Mouse (Mus musculus) erythroblast, adult 5-6 weeks (primary cell): ENCODE results near the gene Matn3. TPM values are rescaled to one million over a fixed set of nuclear protein-coding genes. Genes with fewer than 3 reads are reported as not detected.

Experiments
- ATAC-seq: replicated peaks from 2 replicates; pipeline ENCODE4 v1.8.0; 2016; ENCODE audit warnings: moderate number of reproducible peaks, mild to moderate bottlenecking, moderate TSS enrichment, inconsistent platforms; ENCODE audit not compliant: poor library complexity, low FRiP score, severe bottlenecking
- total RNA-seq, 2 experiments: library from RNA; stranded (forward) in 1 of 2; stranded (reverse) in 1 of 2; fragments of 150-400 nt in 1 of 2; fragments of 200-764, 138-1000 nt in 1 of 2; gene quantifications; 2 replicates each; pipeline versions ENCODE4 v1.2.3 to v1.2.4; 2015 to 2017; ENCODE audit warnings: low replicate concordance in 2 of 2

Gene Matn3
- total RNA-seq, 2 experiments from 2014 or later: not detected

DNA sequence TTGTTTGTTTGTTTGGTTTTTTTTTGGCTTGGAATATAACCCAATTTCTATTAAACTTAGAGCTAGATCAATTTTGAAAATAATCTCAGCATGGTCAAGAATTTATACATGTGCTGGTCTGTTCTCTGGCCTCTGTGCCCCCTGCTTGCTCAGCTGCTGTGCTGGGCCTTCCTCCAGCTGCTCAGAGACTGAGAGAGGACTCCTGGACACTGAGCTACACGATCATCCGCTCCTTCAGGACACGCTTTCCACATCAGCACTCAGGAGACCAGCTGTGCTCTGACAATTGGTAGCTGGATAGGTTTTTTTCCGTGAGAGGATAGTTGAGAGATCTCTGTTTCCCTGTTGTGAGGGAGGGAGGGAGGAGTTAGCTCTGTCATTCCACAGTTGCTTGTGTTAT is 62.6 kb downstream of the Matn3 start:
- no peak for ATAC-seq

GRCm38 (mm10) chr12:9016376-9016775 is 68.6 kb downstream of the Matn3 start:
- no peak for ATAC-seq

GRCm38 (mm10) chr12:9020431-9020830 is 72.7 kb downstream of the Matn3 start:
- no peak for ATAC-seq

DNA sequence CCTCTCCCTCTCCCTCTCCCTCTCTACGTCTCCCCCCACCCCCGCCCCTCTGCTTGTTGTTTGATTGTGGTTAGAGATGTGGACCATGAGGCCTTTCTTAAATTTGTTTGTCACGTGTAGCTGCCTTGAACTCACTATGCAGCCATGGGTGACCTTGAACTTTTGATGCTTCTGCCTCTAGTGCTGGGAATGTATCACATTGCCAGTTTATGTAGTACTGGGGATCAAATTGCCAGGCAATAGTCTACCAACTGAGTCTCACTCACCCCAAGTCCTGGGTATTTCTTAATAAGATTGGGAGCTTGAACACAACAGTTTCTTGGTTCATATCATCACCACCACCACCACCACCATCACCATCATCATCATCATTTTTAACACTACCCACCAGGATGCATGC is 73.3 kb downstream of the Matn3 start:
- no peak for ATAC-seq

Other genes starting within 250 kb of the Matn3 start
- gene Sdc1, start 176.6 kb upstream of the Matn3 start, total RNA-seq (2015; ENCODE audit: low replicate concordance): 1.2 TPM in 1 of 2 replicates, not detected in the other
- gene Sdc1, start 176.6 kb upstream of the Matn3 start, total RNA-seq (2017; ENCODE audit: low replicate concordance): 0.98 TPM in 1 of 2 replicates, not detected in the other
- 82.0 and 92.8 TPM in 2 replicates for gene Laptm4a, start 26.3 kb upstream of the Matn3 start, total RNA-seq (2015; ENCODE audit: low replicate concordance)
- gene Laptm4a, start 26.3 kb upstream of the Matn3 start, total RNA-seq (2017; ENCODE audit: low replicate concordance): 120 and 147 TPM in 2 replicates
- gene Wdr35, start 26.0 kb downstream of the Matn3 start, total RNA-seq (2015; ENCODE audit: low replicate concordance): 2.9 TPM in 1 of 2 replicates, not detected in the other
- gene Wdr35, start 26.0 kb downstream of the Matn3 start, total RNA-seq (2017; ENCODE audit: low replicate concordance): 1.1 TPM in 2 replicates
- gene Ttc32, start 82.1 kb downstream of the Matn3 start, total RNA-seq (2015; ENCODE audit: low replicate concordance): 6.9 and 7.5 TPM in 2 replicates
- 3.1 and 6.6 TPM in 2 replicates for gene Ttc32, start 82.1 kb downstream of the Matn3 start, total RNA-seq (2017; ENCODE audit: low replicate concordance)